Mouse (Mus musculus) layer of hippocampus, adult 9-11 months (tissue): ENCODE measurements around the gene Gins1.
A peak's percentile ranks its signal among the peaks of the same experiment; 100 is the strongest.
"Not testable (repeated sequence)": the region's sequence is repeated elsewhere in the genome, so short reads cannot be mapped to it uniquely, and the experiment has no call there.

Experiments used
- DNase-seq: peaks from one replicate; pipeline ENCODE4 v3.0.0; 2022

Gene Gins1

GRCm38 (mm10) chr2:150910295-150910881 is 5.2 kb downstream of the Gins1 start:
- DNase-seq: no peak

DNA sequence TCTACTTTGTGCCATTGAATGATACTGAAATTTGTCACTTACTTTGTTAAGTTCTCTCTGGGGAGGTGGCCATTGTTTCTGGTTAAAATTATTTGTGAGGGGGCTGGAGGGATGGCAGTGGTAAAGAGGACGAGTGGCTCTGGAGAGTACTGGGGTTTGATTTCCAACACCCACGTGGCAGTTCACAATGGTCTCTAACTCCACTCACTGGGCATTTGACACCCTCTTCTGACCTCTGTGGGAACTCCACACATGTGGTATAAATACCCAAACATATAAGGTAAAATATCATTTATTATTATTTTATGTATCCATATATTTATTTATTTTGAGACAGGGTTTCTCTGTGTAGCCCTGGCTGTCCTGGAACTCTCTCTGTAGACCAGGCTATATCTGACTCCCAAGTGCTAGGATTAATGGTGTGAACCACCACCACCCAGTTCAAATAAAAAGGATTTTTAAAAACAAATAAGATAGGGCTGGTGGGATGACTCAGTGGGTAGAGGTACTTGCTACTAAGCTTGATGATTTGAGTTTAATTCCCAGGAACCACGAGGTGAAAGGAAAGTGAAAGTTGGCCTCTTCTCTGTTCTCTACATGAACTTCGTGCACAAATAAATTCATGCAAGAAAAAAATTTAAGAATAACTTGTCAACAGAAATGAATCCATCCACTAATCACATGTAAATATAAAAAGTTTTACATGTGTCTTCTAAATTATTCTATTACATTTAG is 9.7 kb downstream of the Gins1 start:
- no peak for DNase-seq

DNA sequence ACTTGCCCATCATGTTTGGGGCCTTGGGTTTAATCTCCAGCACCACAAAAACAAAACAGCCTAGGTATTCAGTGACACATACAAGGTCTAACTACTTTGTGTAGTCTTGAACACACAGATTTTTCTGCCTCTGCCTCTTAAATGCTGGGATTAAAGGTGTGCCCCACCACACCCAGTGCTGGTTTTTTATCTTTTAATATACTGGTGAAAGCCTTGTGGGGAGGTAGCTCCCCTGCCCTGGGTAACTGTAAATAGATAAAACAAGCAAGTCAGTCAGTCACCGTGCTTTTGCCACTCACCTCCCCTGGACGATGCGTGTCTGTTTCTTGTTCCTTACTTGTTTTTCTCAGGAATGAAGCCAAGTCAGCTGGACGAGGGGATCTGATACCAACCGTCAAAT is 10.6 kb downstream of the Gins1 start:
- no peak for DNase-seq

DNA sequence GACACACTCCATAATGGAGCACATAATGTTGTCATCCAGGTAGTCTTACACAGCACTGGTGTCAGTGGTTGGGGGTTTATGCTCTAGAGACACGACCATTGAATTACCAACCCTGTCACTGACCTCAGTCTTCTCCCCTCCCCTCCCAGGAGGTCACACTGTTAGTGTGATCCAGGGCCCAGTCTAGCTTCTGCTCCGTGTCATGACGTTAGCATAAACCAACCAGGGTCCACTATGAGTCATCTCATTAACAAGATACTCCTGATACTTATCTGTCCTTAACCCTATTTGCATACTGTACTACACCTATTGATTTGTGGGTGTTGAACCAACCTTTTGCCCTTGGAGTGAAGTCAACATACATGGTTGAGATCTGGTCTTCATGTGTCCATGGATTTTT is 13.5 kb downstream of the Gins1 start:
- no peak for DNase-seq

DNA sequence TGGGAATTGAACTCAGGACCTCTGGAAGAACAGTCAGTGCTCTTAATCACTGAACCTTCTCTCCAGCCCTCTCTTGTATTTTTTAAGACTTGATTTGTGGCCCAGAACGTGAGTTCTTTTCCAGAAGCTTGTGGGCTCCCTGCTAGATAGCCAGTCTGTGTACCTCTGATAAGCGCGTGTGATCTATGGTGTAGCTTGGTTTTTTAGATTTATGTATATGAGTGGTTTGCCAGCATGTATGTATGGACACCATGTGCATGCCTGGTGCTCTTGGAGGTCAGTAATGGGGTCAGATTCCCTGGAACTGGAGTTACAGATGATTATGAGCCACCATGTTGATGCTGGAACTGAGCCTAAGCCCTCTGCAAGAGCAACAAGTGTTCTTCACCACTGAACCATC is 15.3 kb downstream of the Gins1 start:
- DNase-seq: no peak

DNA sequence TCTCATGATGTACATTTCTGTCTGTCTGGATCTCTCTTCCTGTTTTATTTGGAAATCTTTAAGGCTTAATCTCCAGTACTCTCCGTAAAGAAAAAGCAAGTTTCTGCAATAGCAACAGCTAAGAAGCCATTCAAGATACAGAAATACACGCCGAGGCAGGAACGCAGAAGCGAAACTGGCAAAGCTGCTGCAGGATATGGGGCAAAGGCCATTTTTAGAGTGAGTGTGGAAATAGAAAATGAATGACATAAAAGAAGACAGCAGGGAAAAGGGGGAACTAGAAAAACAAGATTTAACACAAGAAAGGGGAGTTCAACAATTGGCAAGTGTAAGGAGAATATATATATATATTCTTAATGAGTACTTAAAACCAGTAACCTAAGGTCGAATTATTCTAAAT is 16.5 kb downstream of the Gins1 start:
- peak; percentile 47 for DNase-seq

- DNase-seq: no peak
Observed at GRCm38 (mm10) chr2:150922165-150922564, 17.0 kb downstream of the Gins1 start.

DNA sequence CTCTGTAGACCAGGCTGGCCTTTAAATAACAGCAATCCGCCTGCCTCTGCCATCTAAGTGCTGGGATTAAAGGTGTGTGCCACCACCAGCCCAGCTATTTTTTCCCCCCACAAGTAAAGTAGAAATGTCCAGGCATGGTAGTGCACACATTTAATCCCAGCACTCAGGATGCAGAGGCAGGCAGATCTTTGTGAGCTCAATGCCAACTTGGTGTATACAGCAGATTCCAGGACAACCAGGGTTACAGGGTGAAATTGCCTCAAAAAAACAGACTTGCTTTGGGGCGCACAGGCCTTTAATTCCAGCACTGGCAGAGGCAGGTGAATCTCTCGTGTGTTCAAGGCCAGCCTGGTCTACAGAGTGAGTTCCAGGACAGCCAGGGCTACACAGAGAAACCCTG is 17.8 kb downstream of the Gins1 start:
- DNase-seq: no peak

DNA sequence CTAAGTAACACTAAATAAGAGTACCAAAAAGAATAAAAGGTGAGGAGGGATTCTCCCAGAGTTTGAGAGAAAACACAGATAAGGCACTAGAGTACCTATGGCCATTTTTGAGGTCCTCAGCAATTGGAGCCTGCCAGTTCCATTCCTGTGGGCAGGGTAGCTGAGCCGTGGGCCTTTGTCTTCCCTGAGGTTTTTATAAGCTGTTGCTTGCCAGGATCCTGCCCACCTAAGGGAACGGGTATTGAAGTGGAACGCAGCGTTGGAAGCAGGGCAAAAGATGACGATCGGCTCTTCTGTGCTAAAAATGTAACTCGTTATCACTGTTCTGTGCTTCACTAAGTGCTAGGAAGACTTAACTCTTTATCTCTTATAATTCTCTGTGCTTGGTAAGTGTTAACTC is 18.3 kb downstream of the Gins1 start:
- no peak for DNase-seq

DNA sequence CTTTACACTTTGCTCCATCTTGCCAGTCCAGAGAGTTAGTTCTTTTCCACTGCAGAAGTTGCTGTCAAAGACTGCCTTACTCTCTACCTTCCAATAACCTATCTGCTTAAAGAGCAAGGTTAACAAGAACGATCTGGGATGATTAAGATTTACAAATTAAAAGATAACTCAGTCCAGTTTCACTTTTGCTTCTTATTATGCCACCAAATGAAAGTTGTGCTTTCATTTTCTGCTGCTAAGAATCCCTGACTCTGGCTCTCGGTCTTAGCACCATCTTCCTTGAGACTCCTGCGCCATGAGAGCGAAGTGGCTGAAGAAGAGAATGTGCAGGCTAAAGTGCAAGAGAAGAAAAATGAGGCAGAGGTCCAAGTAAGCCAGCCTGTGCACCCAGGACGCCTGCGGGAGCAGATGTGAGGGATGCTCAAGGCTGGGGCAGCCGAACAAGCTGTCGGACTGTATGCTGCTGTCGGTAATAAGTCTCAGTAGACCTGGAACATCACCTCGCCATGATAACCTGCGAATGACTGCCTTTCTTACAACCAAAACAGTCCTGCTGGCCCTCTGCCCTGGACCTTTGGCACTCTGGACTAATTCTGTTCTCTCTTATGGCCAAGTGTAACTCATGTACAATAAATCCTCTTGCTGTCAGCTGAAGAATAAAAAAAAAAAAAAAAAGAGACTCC is 22.0 kb downstream of the Gins1 start:
- no peak for DNase-seq

DNA sequence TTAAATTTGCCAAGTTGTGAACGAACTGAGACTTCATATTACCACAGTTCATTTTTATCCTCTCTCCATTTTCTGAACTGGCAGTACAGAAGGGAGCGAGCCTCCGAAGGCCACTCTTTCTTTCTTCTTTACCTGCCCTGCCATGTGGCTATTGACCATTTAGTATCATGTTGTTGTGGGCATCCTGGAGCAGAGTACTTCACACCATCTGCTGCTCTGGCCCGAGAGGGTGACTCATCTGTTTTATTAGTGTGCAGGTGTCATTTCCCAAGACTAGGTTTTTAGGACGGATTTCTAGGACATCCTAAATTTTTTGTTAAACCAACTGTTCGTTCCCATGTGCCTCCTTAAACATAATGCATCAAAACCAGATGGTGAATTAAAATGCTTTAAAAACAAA is 24.0 kb downstream of the Gins1 start:
- DNase-seq: no peak

- DNase-seq: no peak
Observed at GRCm38 (mm10) chr2:150930806-150931205, 25.6 kb downstream of the Gins1 start.

GRCm38 (mm10) chr2:150933482-150933881 is 28.3 kb downstream of the Gins1 start:
- no peak for DNase-seq

- DNase-seq: no peak
Observed at GRCm38 (mm10) chr2:150934659-150935058, 29.5 kb downstream of the Gins1 start.

GRCm38 (mm10) chr2:150944017-150944416 is 38.8 kb downstream of the Gins1 start:
- DNase-seq: no peak

DNA sequence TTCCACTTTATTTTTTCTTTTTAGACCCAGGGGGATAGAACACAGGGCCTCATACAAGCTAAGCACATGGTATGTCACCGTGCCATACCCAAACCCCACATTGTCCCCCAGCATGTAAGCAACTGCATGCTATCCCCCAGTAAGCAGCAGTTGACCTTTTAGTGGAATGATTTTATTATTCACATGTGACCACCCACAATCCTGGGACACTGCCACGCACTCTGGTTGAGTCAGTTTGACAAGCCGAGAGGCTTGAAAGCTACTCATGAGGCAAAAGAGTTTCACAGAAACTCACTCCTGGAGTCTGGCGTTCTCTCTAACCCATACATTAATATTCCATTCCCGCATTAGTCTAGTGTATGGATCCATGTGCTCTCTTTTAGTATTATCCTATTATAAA is 42.1 kb downstream of the Gins1 start:
- DNase-seq: not testable (repeated sequence)

- not testable (repeated sequence) for DNase-seq
Observed at GRCm38 (mm10) chr2:150947880-150948611, 42.8 kb downstream of the Gins1 start.

DNA sequence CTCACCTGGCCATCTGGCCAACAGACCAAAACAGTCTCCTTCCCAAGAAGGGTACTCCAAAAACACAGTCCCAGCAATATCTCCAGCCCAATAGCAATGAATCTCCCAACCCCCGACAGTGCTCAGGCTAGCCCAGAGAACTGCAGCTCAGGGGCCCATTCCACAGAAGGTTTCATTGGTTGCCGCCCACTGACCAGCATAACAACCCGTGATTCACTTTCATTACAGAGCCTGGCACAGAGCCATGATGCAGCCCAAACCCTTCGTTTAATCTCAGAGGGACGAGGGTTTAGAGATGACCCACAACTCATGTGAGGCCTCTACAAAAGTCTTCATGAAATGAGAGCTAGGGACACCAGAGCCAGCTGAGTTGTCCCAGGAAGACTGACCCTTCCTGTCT is 43.6 kb downstream of the Gins1 start:
- DNase-seq: no peak

DNA sequence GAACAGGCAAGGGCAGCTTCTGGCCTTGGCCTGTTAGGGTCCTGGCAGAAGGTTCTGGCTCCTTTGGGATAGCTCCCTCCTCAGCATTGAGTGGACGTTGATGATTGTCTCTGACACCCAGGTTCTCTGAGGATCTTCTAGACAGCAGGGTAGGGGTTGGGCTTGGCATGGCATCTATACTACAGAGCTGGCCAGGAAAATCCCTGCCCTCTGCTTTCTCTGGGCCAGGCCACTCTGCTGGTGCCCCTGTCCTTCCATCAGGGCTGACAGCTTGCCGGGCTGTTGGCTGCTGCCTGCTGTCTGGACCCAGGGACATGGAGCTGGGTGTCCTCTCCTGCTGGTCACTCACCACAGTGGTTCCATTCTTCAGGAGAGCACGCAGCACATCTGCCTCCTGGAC is 44.5 kb downstream of the Gins1 start:
- no peak for DNase-seq

DNA sequence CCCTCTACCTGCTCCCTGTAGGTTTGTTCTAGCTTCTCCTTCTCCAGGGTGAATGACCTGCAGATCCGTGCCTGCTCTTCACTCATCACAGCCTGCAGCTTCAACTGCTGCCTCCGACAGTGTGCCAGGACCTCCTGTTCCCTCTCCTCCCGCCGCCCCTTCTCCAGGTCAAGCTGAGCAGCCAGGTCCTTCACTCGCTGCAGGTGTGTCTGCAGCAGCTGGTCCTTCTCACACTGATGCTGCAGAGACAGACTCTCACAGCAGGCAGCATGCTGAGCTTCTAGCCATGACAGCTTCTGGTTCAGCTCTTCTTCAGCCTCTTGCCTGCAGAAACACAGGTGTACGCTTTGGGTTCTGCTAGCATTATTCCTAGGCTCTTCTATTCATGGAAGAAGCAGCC is 44.9 kb downstream of the Gins1 start:
- no peak for DNase-seq

DNA sequence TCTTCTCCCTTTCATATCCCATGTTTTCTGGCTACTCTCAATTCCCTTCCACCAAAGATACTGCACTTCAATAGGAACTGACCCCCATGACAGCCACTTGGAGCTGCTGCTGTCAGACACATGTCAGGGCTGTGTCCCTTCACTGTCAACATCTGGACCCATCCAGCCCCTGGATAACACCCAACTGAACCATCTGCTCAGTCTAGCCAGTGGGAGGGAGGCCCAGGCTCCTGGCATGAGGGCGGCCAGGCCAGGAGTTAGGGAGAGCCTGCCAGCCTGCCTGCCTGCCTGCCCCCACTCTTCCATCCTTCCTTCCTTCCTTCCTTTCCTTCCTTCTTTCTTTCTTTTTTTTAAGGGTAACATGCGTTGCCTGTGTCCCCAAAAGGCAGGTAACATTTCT is 46.0 kb downstream of the Gins1 start:
- no peak for DNase-seq

- DNase-seq: no peak
Observed at GRCm38 (mm10) chr2:150955859-150956258, 50.7 kb downstream of the Gins1 start.

- DNase-seq: peak; percentile 57
Observed at GRCm38 (mm10) chr2:150959521-150959920, 54.3 kb downstream of the Gins1 start.

DNA sequence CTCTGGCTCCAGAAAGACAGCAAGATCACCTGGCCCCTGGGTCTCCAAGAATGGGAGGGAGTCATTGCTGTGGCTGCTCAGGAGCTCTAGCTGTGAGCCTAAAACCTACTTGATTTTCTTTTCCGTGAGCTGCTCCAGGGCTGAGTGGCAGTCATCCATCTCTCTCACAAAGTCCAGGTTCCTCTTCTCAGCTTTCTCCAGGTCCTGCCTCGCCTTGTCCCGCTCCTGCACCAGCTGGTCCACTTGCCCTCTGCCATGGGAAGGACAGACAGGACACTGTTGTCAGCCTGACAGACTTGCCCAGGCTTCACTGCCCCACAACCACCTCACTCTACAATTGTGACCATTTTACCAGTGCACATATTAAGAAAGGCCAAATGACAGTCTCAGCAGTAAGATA is 58.0 kb downstream of the Gins1 start:
- no peak for DNase-seq
